Mouse (Mus musculus) neutrophil, adult 5-6 weeks (primary cell): ENCODE results near the gene Rrn3. TPM values are rescaled to one million over a fixed set of nuclear protein-coding genes. Genes with fewer than 3 reads are reported as not detected.
"Not testable (repeated sequence)": the region's sequence is repeated elsewhere in the genome, so short reads cannot be mapped to it uniquely, and the experiment has no call there.

Experiments
- ATAC-seq: fragments of 151-379, 151-347 bp; 2 replicates; pipeline ENCODE4 v1.8.0; 2017; ENCODE audit warnings: mild to moderate bottlenecking, moderate TSS enrichment; ENCODE audit not compliant: insufficient number of reproducible peaks, poor library complexity, low FRiP score, severe bottlenecking; ENCODE audit errors: extremely low read depth
- total RNA-seq: library from RNA; stranded (forward); fragments of 200-1000 nt; gene quantifications from 2 replicates; pipeline ENCODE4 v1.2.3, GENCODE M21; 2017

Rrn3 gene
- 21.5 and 23.9 TPM in 2 replicates for total RNA-seq

DNA sequence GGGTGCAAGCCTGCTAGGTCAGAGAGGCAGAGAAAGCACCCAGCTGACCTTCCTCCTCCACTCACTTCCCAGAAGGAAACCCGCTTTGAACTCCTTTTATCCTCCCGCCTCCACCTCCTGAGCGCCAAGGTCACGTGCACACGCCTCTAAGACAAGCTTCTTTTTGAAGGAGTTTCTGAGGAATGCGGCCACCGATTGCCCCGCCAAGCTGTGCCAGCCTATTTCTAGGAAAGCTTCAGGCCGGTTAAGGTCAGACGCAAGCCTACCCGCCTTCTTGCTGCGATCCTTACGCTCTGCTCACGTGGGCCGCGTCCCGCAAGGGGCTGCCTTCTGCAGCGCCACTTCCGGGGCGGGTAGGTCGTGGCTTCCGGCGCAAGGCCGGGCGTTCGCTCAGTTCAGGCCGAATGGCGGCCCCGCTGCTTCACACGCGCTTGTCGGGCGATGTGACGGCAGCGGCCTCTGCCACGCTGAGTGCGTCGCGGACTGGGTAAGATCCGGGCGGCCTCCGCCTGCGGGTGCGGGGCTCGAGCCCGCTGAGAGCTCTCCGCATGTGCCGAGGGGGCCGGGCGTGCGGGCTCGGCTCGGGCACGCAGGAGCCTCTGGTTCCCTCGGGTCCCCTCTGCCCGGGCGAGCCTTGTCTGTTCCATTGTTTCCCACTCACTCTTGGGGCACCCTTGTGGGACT, at the start of gene Rrn3:
Gene Rrn3 (plus strand): TSS at position 356 of the 684 bp plus-strand sequence.
- ATAC-seq, result peak; percentile 98

DNA sequence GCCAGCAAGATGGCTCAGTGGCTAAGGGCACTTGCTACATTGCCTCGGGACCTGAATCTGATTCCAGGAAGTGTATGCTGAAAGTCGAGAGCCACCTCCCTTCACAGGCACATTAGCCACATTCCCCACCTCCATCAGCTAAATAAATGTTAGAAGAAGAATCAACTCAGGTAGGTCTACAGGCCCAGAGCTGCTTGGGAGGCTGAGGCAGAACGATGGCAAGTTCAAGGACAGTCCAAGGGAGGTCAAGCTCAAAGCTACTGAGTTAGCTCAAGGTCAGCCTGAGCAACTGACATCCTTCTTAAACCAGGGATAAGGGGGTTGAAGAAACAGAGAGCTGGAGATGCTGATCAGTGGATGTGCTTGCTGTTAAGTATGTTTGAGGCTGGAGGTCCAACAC, 47.7 kb upstream of the Rrn3 start:
- ATAC-seq, result no peak

DNA sequence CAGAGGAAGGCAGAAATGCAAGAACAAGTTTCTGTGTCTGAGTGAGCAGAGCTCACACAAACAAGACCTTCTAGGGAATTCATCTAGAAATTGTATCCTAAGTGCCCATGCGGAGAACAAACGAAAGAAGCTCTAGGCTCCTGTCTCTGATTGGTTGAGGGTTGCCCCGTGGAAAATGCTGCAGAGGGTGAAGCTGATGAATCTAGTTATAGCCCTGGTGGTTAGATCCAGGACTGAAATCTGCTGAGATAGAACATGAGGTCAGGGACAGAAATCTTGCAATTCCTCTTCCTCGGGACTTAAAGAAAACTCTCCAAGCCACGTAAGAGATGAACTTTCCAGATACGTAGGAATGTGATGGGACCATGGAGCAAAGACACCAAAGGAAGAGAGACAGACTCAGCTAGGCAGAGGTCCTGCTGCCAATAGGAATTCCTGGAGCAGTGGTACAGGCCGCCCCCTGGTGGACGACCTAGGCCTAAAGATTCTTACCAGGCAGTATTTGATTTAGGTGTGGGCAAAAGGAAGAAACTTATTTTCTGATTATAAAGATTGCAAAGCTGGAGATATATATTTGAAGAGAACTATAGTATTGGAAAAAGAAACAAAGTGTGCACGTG, 46.9 kb upstream of the Rrn3 start:
- ATAC-seq, result 0 out of 2 replicates have a peak, but pooled peaks have one; percentile 53

DNA sequence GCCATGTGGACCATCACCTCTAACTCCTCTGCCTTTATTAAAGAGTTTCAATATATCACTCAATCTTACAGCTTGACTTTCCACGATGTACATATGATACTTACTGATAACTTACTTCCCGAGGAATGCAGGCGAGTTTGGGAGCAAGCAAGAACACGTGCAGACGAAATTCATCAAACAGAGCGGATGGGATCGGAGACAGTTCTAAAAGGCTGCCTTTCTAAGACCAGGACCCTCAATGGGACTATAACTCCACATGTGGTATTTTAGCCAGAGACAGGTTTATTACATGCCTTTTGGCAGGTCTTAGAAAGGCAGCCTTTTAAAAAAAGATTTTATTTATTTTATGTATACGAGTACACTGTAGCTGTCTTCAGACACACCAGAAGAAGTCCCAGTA, 44.5 kb upstream of the Rrn3 start:
- ATAC-seq, result no peak

DNA sequence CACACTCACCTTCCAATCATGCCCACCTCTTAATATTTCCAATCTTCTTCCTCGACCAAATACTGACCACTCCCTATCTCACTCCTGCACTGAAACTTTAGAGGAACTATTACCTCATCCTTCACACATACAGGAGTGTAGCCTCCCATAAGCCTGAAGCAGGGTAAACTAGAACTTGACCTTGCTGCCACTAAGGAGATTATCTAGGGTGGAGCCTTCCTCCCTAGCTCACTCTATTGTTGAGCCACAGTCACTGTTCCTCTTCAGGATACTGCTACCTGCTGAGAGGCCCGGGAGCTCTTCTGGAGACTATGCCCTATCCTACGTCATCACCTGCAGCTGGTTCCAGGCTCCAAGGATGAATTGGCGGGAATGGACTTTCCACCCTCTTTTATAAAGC, 41.5 kb upstream of the Rrn3 start:
- not testable (repeated sequence) for ATAC-seq

DNA sequence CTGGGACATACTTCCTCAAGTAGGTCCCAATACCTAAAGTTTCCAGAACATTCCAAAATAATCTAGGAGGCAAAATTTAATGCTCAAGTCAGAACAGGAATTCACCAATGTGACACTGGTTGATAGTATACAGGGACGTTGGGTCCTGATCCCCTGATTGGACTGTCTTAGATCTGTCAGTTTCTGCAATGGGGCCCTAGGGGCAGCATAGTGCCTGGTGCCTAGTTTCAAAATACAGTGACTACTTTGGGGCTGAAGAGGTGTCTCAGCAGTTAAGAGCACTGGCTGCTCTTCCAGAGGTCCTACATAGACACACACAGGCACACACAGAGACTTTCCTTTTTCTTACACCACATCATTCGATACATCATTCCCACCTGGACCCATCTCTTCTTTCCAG, 39.7 kb upstream of the Rrn3 start:
- ATAC-seq, result no peak

DNA sequence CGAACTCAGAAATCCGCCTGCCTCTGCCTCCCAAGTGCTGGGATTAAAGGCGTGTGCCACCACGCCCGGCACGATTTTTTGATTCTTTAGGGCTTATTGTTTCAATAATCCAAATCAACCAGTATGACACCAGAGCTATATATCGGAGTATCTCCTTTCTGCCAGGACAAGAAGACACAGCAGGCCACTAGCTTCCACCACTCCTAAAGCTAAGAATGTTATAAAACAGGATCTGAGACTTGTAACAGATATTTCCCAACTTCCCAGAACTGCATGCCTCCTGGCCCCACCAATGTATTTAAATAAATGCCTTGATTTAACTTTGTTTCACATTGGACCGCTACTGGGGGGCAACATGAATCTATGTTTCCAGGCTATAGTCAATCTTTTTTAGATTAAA, 32.8 kb upstream of the Rrn3 start:
- no peak for ATAC-seq

DNA sequence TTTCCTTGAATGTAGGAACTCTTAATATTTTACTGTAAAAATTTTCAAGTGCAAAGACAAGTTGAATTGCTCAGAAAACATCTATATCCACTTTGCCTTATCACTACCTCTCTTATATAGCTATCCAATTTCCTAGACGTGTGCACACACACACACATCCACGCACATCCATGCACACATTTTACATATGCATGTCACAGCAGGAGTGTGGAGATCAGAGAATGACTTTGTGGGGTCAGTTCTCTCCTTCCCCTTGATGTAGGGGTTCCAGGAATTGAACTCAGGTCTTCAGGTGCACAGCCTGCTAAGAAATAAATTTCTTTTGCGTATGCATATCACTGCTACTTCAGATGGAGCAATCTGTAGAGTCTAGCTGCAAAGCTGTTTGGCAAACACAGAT, 32.4 kb upstream of the Rrn3 start:
- no peak for ATAC-seq

DNA sequence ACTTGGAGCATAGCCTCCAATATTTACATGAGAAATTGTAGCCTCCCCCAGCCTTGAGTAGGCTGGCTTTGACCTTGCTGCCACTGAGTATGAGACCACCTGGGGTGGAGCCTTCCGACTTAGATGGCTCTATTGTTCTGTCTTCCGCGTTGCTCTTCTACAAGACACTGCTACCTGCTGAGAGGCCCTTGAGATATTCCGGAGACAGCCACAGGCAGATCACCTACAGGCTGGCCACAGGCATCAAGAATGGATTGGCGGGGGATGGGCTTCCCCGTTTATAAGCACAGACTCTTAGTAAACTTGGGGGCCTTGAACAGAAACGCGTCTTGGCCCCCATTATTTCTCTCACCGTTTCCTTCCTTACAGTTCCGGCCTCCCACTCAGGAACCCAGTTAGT, 31.7 kb upstream of the Rrn3 start:
- ATAC-seq, result not testable (repeated sequence)

DNA sequence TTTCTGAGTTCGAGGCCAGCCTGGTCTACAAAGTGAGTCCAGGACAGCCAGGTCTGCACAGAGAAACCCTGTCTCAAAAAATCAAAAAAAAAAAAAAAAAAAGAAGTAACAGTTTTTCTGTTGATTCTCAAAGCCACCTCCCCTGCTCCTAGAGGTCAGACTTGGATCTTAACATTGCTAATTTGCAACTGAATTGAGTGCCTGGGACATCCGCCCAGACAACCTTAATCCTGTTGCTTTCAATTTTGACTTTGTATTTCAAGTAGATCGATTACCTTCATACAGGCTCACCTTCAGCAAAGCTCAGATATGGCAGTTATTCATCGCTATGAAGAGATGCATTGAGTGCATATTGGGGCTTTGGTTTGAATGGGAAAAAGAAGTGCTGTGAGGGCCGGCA, 31.2 kb upstream of the Rrn3 start:
- no peak for ATAC-seq

DNA sequence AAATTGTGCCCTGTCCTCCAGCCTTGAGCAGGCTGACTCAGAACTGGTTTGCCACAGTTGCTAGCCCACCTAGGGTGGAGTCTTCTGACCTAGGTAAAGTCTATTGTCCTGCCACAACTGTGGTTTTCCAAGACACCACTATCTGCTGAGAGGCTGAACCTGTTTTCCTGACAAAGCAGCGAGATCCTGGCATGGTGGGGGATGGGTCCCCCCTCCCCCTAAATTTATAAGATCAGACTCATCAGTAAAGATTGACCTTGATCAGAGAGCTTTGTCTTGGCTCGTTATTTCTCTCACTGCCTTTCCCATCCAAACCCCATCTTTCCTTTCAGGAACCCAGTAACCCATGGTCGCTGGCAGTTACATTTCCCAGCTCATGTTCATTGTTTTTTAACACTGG, 30.5 kb upstream of the Rrn3 start:
- ATAC-seq, result no peak

DNA sequence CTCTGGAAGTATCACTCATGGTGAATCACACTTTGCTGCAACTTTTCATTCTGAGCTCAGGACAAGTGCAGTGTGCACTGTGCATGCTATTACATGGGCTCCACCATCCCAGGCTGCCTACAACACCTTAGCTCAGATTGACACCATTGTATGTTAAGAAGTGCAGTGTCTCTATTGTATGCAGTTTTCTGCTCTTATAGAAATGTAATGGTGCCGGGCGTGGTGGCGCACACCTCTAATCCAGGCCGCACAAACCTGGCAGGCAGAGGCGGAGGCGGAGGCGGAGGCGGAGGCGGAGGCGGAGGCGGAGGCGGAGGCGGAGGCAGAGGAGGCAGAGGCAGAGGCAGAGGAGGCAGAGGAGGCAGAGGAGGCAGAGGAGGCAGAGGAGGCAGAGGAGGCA, 29.9 kb upstream of the Rrn3 start:
- ATAC-seq, result no peak

DNA sequence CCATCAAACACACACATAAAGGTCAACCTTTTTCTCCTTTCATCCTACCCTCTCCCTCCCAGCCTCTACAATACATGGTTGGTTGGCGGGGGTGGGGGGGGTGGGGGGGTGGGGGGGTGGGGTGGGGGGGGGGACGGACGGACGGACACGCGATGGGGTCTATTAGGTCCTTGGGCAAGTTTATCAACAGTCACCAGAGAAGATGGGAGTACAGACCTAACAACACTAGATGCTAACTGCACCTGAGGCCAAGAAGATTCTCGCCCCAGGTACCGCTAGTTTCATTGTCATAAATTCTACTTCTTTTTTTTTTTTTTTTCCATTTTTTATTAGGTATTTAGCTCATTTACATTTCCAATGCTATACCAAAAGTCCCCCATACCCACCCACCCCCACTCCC, 26.5 kb upstream of the Rrn3 start:
- ATAC-seq, result no peak

DNA sequence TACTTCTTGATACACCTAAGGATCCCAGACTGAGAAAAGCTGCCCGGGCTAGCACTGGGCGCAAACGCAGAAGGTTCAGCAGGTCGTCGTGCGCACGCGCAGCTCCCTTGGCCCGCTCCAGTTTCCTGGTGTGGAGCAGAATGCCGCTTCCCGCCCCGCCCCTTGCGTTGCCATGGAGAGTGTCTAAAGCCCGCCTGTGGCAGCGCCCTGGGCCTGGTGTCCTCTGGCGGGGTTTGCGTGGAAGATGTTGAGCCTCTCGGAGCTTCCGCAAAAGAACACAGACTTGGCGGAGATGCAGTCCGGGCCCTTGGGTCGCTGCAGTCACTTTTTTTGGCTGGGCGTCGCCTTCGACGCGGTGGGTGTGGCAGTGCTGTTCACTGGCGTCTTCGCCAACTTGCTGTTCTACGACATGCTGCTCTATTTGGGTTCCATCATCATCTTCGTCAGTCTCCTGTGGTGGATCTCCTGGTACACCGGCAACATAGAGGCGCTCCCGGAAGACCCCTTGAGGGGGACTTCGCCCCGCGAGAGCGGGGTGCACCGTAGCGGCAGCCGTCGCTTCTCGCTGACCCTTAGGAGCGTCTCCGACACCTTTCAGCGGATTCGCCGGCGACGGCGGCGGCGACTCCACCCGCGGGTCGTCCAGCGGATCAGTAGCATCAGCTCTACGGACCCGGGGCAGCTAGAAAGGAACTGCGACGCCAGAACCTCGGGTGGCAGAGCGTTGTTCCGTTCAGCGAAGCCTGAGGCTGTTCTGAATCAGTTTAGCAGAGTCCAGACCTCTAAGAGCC, 25.9 kb upstream of the Rrn3 start:
- ATAC-seq, result peak; percentile 94

DNA sequence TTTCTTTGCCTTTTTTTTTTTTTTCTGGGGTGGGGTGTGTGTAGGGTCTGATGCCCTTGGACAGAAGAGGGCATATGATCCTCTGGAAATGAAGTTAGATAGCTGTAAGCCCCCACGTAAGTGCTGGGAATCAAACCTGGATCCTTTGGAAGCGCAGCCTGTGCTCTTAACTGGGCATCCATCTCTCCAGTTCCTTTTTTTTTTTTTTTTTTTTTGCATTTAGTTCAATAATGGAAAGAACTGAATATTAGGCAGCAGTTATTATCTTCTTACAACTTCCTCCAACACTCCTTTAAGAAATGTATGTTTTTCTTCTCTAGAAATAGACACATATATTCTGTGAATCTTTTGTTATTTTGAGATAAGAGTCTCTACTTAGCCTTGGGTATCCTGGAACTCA, 22.7 kb upstream of the Rrn3 start:
- no peak for ATAC-seq

DNA sequence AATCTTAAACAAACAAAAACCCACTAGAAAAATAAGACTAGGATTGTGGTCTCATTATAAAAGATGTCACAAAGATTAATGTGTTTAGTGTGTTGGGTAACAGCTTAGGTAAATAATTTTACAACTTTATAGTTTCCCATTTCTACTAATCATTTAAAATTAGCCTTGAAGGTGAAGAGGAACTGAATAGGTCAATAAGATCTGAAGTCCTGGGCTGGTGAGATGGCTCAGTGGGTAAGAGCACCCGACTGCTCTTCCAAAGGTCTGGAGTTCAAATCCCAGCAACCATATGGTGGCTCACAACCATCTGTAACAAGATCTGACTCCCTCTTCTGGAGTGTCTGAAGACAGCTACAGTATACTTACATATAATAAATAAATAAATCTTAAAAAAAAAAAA, 17.7 kb upstream of the Rrn3 start:
- ATAC-seq, result not testable (repeated sequence)

DNA sequence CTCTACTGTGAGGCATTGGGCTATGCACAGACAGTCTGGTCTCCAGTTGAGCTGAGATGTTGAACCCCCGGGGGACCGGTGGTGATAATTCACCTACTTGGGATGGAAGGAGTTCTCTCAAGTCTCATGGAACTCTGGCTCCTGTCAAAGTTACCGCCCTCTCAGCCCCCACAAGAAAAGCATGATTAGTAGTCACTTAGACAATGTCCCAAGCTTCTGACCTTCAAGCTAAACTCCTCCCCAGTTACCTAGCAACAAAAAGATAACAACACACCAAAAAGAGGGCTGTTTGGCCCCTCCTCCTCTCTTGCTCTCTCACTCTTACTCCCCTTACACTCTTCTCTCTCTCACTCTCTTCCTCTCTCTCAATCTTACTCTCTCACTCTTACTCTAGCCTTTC, 16.0 kb upstream of the Rrn3 start:
- ATAC-seq, result no peak

DNA sequence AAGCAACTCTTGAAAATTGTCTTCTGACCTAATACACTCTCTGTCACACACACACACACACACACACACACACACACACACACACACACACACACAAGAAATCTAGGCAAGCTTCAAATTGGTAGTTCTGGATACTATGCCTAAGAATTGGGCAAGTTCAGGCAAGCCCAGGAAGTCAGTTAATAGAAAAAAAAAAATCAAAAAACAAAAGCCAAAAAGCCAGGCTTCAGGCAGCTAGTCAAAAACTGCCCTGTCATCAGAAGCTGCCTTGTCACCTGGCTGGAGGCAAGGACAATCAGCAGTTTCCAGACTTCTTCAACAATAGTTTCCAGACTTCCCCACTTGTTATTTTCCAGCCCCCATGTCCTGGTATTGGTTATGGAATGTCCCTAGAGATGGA, 14.1 kb upstream of the Rrn3 start:
- no peak for ATAC-seq

DNA sequence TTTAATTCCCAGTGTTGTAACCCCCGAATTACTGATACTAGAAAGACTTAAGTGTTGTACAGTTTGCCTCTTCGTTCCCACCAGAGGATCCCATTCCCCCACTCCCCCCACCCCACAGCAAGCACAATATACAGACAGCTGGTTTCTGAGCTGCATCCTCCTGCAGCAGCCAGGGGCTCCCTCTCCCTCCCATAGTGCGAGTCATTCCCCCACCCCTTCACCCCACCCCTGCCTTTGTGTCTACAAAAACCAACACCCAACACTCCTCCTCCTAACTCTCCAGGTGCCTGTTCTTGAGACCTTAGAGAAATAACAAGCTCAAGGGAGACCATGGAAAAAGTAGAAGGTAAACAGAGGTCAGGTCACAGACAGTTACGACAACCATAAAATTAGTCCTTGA, 8.9 kb upstream of the Rrn3 start:
- not testable (repeated sequence) for ATAC-seq

DNA sequence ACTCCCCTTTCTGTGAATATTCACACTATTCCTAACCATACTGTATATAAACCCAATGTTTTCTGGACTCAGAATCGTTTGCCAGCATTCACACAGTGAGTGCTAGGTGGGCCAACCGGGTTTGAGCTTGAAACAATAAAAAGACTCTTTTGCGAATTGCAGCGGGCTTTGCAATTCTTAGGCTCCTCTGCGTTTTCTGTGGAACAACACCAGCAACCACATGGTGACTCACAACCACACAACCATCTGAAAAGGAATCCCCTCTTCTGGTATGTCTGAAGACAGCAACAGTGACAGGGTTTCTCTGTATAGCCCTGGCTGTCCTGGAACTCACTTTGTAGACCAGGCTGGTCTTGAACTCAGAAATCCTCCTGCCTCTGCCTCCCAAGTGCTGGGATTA, 8.5 kb upstream of the Rrn3 start:
- ATAC-seq, result not testable (repeated sequence)
